Mouse (Mus musculus) liver, postnatal 0 days (tissue): ENCODE measurements around the gene Rnf43.
A peak's percentile ranks its signal among the peaks of the same experiment; 100 is the strongest.

Source experiments
- CTCF ChIP-seq: sonication (generic); IDR thresholded peaks from 2 replicates; pipeline ENCODE4 v1.5.1; 2016; ENCODE audit warnings: antibody characterized with exemption, low read depth
- EP300 ChIP-seq: IDR thresholded peaks from 2 replicates; pipeline ENCODE4 v1.6.1; 2016; ENCODE audit warnings: antibody characterized with exemption, low read depth, mild to moderate bottlenecking

DNA sequence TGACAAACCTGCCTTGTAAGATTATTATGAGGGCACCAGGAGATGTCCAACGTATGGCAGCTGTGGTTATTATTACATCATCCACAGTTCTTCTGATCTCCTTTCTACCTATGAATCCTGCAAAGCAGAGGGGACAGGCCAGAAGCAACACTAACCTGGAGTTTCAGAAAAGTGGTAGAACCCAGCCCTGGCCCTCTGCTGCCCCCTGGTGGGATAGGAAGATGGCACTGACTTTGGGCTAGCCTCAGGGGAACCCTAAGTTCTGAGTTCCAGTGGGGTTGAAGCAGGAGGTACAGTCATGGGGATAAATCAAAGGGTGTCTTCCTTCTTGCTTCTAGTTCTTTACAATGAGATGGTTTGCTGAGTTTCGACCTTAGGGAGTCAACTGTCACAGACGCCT is 108.5 kb downstream of the Rnf43 start:
- TF ChIP-seq CTCF = peak; percentile 99
- no peak for TF ChIP-seq EP300
